Mouse (Mus musculus) liver, embryonic 15.5 days (tissue): Measurements from ENCODE around the gene Pkn2. TPM values are rescaled to one million over a fixed set of nuclear protein-coding genes. Genes with fewer than 3 reads are reported as not detected.

Experiments
- ATAC-seq: fragments of 200-750 bp; cut with Nextera tagmentation; 2 replicates; pipeline ENCODE4 v1.8.0; 2017; ENCODE audit warnings: moderate number of reproducible peaks, mild to moderate bottlenecking, moderate library complexity; ENCODE audit not compliant: insufficient read depth
- H3K27ac ChIP-seq: fragments of 300-500 bp; sonication (generic); replicated peaks from 2 replicates; pipeline ENCODE4 v1.5.1; 2015; ENCODE audit warnings: mild to moderate bottlenecking, inconsistent platforms
- H3K27me3 ChIP-seq: fragments of 300-500 bp; sonication (generic); 2 replicates; pipeline ENCODE4 v1.6.1; 2015; ENCODE audit warnings: mild to moderate bottlenecking, inconsistent platforms
- H3K36me3 ChIP-seq: fragments of 300-500 bp; sonication (generic); replicated peaks from 2 replicates; pipeline ENCODE4 v1.6.1; 2015; ENCODE audit warnings: moderate library complexity, mild to moderate bottlenecking, inconsistent platforms
- H3K4me1 ChIP-seq: fragments of 300-500 bp; sonication (generic); replicated peaks from 2 replicates; pipeline ENCODE4 v1.6.1; 2015; ENCODE audit warnings: inconsistent platforms
- H3K4me2 ChIP-seq: fragments of 300-500 bp; sonication (generic); 2 replicates; pipeline ENCODE4 v1.6.1; 2015; ENCODE audit warnings: moderate library complexity, mild to moderate bottlenecking, inconsistent platforms
- H3K4me3 ChIP-seq: fragments of 300-500 bp; sonication (generic); replicated peaks from 2 replicates; pipeline ENCODE4 v1.5.1; 2015; ENCODE audit warnings: mild to moderate bottlenecking, inconsistent platforms
- H3K9ac ChIP-seq: fragments of 300-500 bp; sonication (generic); 2 replicates; pipeline ENCODE4 v1.6.1; 2015; ENCODE audit warnings: moderate library complexity, mild to moderate bottlenecking, inconsistent platforms
- H3K9me3 ChIP-seq: fragments of 300-500 bp; sonication (generic); replicated peaks from 2 replicates; pipeline ENCODE4 v1.6.1; 2016; ENCODE audit warnings: inconsistent platforms
- WGBS: fragments of 180-500 bp; shearing (Covaris S2); methylation state at CpG from one replicate; pipeline ENCODE4 v1.1.7; 2015; ENCODE audit warnings: mixed read lengths; ENCODE audit not compliant: insufficient replicate concordance; 5-methylcytosine and 5-hydroxymethylcytosine counted together
- polyA plus RNA-seq: library from polyadenylated mRNA; unstranded; fragments of >200 nt; fragmentation: Nextera tagmentation; extraction: Ambion mirVana; gene quantifications from 2 replicates; pipeline ENCODE4 v1.2.1, GENCODE M21; 2015

Gene Pkn2
- 30.7 and 34.5 TPM in 2 replicates for polyA plus RNA-seq

DNA sequence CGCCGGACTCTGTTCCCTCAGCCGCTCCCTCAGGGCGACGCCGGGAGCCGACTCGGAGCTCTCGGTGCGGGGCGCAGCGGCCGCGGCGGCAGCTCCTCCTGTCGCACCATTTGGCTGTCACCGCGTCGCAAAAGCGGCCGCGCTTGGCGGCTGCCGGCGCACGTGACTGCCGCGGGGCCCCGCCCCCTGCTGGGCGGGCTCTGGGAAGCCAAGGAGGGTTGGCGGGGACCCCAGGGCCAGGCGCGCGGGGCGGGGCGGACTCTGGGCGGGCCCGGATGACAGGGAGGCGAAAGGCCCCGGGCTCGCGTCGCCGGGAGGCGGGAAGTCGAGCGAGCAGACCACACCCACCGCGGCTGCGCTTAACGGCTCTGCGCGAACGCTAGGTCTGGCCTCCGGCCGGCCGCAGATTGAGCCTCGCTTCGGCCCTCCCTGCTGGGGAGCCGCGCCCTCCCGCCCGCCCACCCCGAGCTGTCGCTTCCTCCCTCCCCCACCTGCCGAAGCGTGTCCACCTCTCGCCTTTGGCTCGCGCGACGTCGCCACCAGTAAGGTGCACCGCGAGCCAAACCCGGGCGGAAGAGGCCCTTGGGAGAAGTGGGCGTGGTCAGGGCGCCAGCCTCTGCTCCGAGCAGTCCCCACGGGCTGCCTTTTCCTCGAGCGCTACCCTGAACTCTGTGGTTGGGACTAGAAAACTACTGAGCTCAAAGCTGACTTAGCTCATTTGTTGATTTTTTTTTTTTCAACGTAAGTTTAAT lies at the start of gene Pkn2:
Gene Pkn2, minus strand, starts transcription at position 133 of the 752 bp plus-strand sequence.
- Histone ChIP-seq H3K9ac (peak within 1 kb of the TSS; percentile 100), H3K27ac (peak within 1 kb of the TSS; percentile 100), H3K27me3 (no peaks in the 10 kb centered on the region), H3K4me1 (peaks cover 33% of the 10 kb centered on the region), H3K36me3 (no peaks in the 10 kb centered on the region; the same call in 1 of the 2 replicates), H3K4me3 (peak within 1 kb of the TSS; percentile 100), H3K9me3 (no peaks in the 10 kb centered on the region), H3K4me2 (peak within 1 kb of the TSS; percentile 72)
- WGBS: under 1% methylated on average over 82 of the region's 84 CpGs
- ATAC-seq: peak; percentile 94

DNA sequence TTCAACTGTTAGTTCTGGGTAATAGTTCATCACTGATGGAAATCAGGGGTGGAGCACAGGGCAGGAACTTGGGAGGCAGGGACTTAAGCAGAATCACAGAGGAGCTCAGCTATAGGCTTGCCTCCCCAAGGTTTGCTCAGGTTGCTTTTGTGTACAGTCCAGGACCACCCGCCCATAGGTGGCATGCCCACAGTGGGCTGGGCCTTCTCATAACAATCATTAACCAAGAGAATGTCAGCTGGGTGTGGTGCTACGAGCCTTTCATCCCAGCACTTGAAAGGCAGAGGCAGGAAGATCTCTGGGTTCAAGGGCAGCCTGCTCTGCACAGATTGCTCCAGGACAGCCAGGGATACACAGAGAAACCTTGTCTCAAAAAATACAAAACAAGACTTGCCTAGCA lies 48.1 kb upstream of the Pkn2 start:
- no peak overlapping the region for H3K4me3 ChIP-seq
- H3K27me3 ChIP-seq: no peaks in the 10 kb centered on the region
- 62% methylated on average over 2 of the region's 2 CpGs for WGBS
- ATAC-seq: no peak
- H3K36me3 ChIP-seq: no peaks in the 10 kb centered on the region
- no peaks in the 10 kb centered on the region for H3K4me1 ChIP-seq
- no peaks in the 10 kb centered on the region for H3K9me3 ChIP-seq
- no peak overlapping the region for H3K4me2 ChIP-seq
- no peak overlapping the region for H3K27ac ChIP-seq
- H3K9ac ChIP-seq: no peak overlapping the region

- Histone ChIP-seq H3K4me2 (no peak overlapping the region), H3K9ac (no peak overlapping the region), H3K9me3 (no peaks in the 10 kb centered on the region), H3K4me1 (no peaks in the 10 kb centered on the region), H3K4me3 (no peak overlapping the region), H3K27ac (no peak overlapping the region), H3K36me3 (no peaks in the 10 kb centered on the region), H3K27me3 (no peaks in the 10 kb centered on the region)
- ATAC-seq: no peak
- WGBS: 48% methylated on average over 3 of the region's 3 CpGs
Observed at GRCm38 (mm10) chr3:142927311-142927710, 45.5 kb upstream of the Pkn2 start.

DNA sequence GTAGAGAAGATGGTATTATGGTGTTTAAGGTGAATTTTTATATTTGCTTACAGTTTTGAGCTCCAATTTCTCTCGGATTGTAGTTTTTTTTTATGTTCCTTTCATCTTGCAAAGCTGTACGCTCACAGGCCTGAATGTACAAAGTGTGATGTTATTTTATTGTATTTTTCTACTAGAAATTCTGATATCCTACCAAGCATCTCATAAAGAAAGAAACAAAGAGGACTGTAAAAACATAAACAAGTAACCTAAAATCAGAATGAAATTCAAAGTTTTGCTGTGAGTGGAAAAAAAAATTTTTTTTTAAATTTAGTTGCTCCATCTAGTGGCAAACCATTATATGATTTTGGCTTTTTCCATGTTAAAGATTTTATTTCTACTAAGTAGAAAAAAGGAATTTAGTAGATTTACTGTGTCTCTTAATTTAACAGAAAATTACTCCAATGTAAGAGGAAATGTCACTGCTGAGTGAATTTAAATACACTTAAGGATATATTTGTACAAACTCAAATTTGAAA lies 43.1 kb upstream of the Pkn2 start:
- Histone ChIP-seq H3K9ac (no peak overlapping the region), H3K4me3 (no peak overlapping the region), H3K27me3 (no peaks in the 10 kb centered on the region; the same call in 1 of the 2 replicates), H3K4me1 (no peaks in the 10 kb centered on the region), H3K4me2 (no peak overlapping the region), H3K9me3 (no peaks in the 10 kb centered on the region), H3K36me3 (no peaks in the 10 kb centered on the region), H3K27ac (no peak overlapping the region)
- no peak for ATAC-seq
- 67% methylated on average over 2 of the region's 2 CpGs for WGBS

DNA sequence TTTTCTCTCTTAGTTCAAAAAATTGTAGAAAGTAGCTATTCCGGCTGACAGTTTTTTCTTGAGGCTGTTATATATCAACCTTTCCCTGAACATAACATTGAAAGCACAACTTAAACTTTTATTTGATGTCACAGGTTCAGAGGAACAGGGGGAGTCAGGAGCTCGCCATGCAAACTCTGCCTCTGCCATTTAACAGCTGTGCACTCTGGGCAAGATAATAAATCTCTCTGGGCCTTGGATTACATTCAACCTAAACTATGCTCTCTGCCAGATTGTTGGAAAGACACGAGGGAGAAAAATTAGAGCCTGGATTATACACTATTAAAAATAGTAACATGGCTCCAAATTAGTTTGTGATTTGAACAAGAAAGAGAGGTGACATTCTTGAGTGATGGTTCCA lies 37.3 kb upstream of the Pkn2 start:
- H3K36me3 ChIP-seq: no peaks in the 10 kb centered on the region
- H3K4me1 ChIP-seq: no peaks in the 10 kb centered on the region
- H3K4me3 ChIP-seq: no peak overlapping the region
- WGBS: 51% methylated on average over 3 of the region's 3 CpGs
- no peak overlapping the region for H3K9ac ChIP-seq
- ATAC-seq: no peak
- H3K27me3 ChIP-seq: no peaks in the 10 kb centered on the region; the same call in 1 of the 2 replicates
- no peak overlapping the region for H3K27ac ChIP-seq
- no peak overlapping the region for H3K4me2 ChIP-seq
- H3K9me3 ChIP-seq: no peaks in the 10 kb centered on the region

DNA sequence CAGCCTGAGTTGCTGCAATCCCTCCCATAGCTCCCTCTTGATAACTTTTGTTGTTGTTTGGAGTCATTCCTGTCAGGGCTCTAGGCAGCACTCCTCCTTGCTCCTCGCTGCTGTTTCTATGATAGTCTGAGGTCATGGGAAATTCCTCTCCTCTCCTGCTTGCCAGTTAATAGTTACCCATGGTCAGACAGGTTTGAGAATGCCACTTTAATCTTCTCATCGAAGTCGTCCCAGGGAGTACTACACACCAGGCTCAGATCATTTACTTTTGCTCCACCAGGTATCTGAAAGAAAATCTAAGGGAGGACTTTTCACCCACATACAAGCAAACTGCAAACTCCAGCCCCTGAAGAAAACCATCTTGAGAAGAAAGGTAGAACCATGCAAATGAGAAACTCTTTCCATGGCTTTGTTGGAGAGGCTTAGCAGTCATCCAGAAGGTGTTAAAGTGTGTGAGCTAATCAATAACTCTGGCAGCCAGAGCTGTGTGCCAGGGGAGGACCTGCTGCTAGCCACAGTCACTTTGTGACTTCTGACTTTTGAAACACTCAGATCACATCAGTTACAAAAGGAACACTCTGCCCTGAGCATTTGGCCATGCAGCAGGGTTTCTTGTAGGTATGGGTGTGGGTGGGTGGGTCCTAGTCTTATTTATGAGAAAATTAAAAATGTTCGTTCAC lies 36.1 kb upstream of the Pkn2 start:
- 50% methylated on average over 4 of the region's 4 CpGs for WGBS
- no peaks in the 10 kb centered on the region for H3K4me1 ChIP-seq
- no peak overlapping the region for H3K4me2 ChIP-seq
- no peaks in the 10 kb centered on the region for H3K9me3 ChIP-seq
- H3K27me3 ChIP-seq: no peaks in the 10 kb centered on the region; the same call in 1 of the 2 replicates
- ATAC-seq: no peak
- no peaks in the 10 kb centered on the region for H3K36me3 ChIP-seq
- H3K27ac ChIP-seq: no peak overlapping the region
- no peak overlapping the region for H3K4me3 ChIP-seq
- no peak overlapping the region for H3K9ac ChIP-seq

GRCm38 (mm10) chr3:142917171-142917570 lies 35.4 kb upstream of the Pkn2 start:
- ATAC-seq: no peak
- Histone ChIP-seq H3K36me3 (no peaks in the 10 kb centered on the region), H3K9ac (no peak overlapping the region), H3K4me2 (no peak overlapping the region), H3K27ac (no peak overlapping the region), H3K27me3 (no peaks in the 10 kb centered on the region; the same call in 1 of the 2 replicates), H3K4me3 (no peak overlapping the region), H3K9me3 (no peaks in the 10 kb centered on the region), H3K4me1 (no peaks in the 10 kb centered on the region)
- WGBS: 75% methylated on average over 4 of the region's 4 CpGs

DNA sequence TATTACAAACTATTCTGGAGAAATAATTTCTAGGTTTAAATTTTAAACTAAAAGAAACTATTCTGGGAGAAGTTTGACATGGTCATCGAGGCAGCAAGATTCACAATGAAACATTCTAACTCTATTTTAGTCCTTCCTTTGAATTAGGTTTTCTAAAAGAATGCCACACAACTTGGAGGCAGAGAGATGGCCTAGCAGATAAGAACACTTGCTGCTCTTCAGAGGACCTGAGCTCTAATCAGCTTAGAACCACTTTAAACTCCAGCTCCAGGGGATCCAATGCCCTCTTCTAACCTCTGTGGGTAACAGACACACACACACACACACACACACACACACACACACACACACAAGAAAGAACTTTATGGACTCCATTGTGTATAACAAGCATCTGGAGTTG lies 31.5 kb upstream of the Pkn2 start:
- no peak for ATAC-seq
- H3K4me1 ChIP-seq: no peaks in the 10 kb centered on the region
- no peak overlapping the region for H3K9ac ChIP-seq
- WGBS: 41% methylated on average over 1 of the region's 1 CpGs
- H3K27ac ChIP-seq: no peak overlapping the region
- H3K4me2 ChIP-seq: no peak overlapping the region
- no peak overlapping the region for H3K4me3 ChIP-seq
- H3K27me3 ChIP-seq: no peaks in the 10 kb centered on the region
- H3K36me3 ChIP-seq: no peaks in the 10 kb centered on the region
- no peaks in the 10 kb centered on the region for H3K9me3 ChIP-seq

GRCm38 (mm10) chr3:142899683-142900082 lies 17.9 kb upstream of the Pkn2 start:
- no peak for ATAC-seq
- Histone ChIP-seq H3K9ac (no peak overlapping the region), H3K4me1 (peaks cover 9% of the 10 kb centered on the region), H3K4me3 (no peak overlapping the region), H3K4me2 (no peak overlapping the region), H3K27ac (no peak overlapping the region), H3K27me3 (no peaks in the 10 kb centered on the region), H3K36me3 (no peaks in the 10 kb centered on the region), H3K9me3 (no peaks in the 10 kb centered on the region)
- WGBS: 66% methylated on average over 2 of the region's 2 CpGs

DNA sequence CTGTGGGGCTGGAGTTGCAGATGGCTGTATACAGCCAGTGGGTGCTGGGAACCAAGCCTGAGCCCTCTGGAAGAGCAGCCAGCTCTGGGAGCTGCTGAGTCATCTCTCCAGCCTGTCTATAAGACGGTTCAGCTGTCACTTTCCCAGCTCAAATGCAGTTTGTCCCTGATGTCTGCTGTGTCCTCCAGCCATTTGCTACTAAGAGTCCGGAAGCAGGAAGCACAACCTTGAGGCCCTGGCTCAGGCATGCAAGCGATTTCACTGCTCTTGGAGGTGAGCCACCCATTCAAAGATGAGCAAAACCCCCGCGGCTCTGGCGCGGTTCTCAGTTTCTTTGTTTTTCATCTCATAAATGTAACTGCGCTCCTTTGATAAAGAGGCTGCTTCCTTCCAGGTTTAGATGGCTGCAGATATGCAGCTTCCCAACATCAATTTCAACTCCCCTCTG lies 17.2 kb upstream of the Pkn2 start:
- Histone ChIP-seq H3K4me2 (peak overlapping the region; percentile 45), H3K4me3 (no peak overlapping the region), H3K9me3 (no peaks in the 10 kb centered on the region), H3K36me3 (no peaks in the 10 kb centered on the region), H3K27me3 (no peaks in the 10 kb centered on the region), H3K27ac (no peak overlapping the region), H3K4me1 (peaks cover 9% of the 10 kb centered on the region), H3K9ac (no peak overlapping the region)
- WGBS: 33% methylated on average over 8 of the region's 8 CpGs
- peak; percentile 49 for ATAC-seq

DNA sequence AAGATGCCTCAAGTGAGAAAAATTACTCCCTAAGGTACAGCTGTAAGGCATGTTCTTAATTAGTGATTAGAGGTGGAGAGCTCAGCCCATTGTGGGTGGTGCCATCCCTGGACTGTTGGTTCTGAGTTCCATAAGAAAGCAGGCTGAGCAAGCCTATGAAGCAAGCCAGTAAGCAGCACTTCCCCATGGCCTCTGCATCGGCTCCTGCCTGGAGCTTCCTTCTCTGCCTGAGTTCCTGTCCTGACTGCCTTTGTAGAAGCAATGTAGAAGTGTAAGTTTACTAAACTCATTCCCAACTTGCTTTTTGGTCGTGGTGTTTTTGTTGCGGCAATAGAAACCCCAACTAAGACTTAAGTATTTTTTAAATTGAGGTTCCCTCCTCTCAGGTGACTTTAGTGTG lies 8.6 kb upstream of the Pkn2 start:
- H3K9me3 ChIP-seq: no peaks in the 10 kb centered on the region
- no peaks in the 10 kb centered on the region; the same call in 1 of the 2 replicates for H3K27me3 ChIP-seq
- no peaks in the 10 kb centered on the region; the same call in 1 of the 2 replicates for H3K36me3 ChIP-seq
- no peak overlapping the region for H3K27ac ChIP-seq
- ATAC-seq: no peak
- peaks cover 14% of the 10 kb centered on the region for H3K4me1 ChIP-seq
- no peak overlapping the region for H3K4me3 ChIP-seq
- 64% methylated on average over 3 of the region's 3 CpGs for WGBS
- no peak overlapping the region for H3K9ac ChIP-seq
- no peak overlapping the region for H3K4me2 ChIP-seq
